Comparison of ENCODE assay signal across 8 mouse cellular contexts in genomic region chr3:89522450-89523128, GRCm38 (mm10). TPM values are rescaled to one million over a fixed set of nuclear protein-coding genes. Genes with fewer than 3 reads are reported as not detected.
DNase-seq lines count a peak whose midpoint lies in the region; ATAC-seq and TF ChIP-seq lines count a peak whose summit lies in the region.

No protein-coding gene starts in this region.

- ATAC-seq in lung, embryonic 14.5 days (ENCODE audit: insufficient read depth): no peak
- ATAC-seq in forebrain, embryonic 15.5 days (replicated peaks): no peak
- no peak for ATAC-seq in hindbrain, embryonic 16.5 days
- no peak for ATAC-seq in megakaryocyte-erythroid progenitor cell, adult 5-6 weeks (replicated peaks; ENCODE audit: low FRiP score, low TSS enrichment, poor library complexity, severe bottlenecking)
- ATAC-seq in liver, embryonic 11.5 days (replicated peaks; ENCODE audit: low FRiP score): no peak

- peaks cover 28% of the 10 kb centered on the region; the same call in 1 of the 2 replicates for H3K27me3 ChIP-seq in lung, embryonic 14.5 days (ENCODE audit: insufficient read depth, low read length)
- no peaks in the 10 kb centered on the region for H3K27me3 ChIP-seq in forebrain, embryonic 15.5 days
- no peaks in the 10 kb centered on the region for H3K27me3 ChIP-seq in hindbrain, embryonic 16.5 days (replicated peaks; ENCODE audit: control insufficient read depth, insufficient read depth, low read length)
- H3K27me3 ChIP-seq in liver, embryonic 11.5 days (replicated peaks; ENCODE audit: control insufficient read depth, insufficient read depth, low read length): peaks cover 47% of the 10 kb centered on the region

- no peak overlapping the region for H3K27ac ChIP-seq in lung, embryonic 14.5 days (ENCODE audit: low read depth)
- peak overlapping the region; percentile 61 for H3K27ac ChIP-seq in forebrain, embryonic 15.5 days (replicated peaks)
- peak overlapping the region; percentile 5 for H3K27ac ChIP-seq in hindbrain, embryonic 16.5 days (ENCODE audit: low read depth, low read length)
- no peak overlapping the region for H3K27ac ChIP-seq in liver, embryonic 11.5 days (ENCODE audit: low read depth, low read length)

- peaks cover 26% of the 10 kb centered on the region for H3K4me1 ChIP-seq in lung, embryonic 14.5 days (ENCODE audit: insufficient read depth)
- H3K4me1 ChIP-seq in forebrain, embryonic 15.5 days: peaks cover 72% of the 10 kb centered on the region
- peaks cover 31% of the 10 kb centered on the region for H3K4me1 ChIP-seq in hindbrain, embryonic 16.5 days (ENCODE audit: control insufficient read depth, insufficient read depth, low read depth, low read length)
- H3K4me1 ChIP-seq in liver, embryonic 11.5 days (replicated peaks; ENCODE audit: control insufficient read depth, insufficient read depth, low read length): peaks cover 15% of the 10 kb centered on the region

- no peak for TF ChIP-seq CTCF in lung, embryonic 14.5 days (IDR thresholded peaks at IDR 0.05; ENCODE audit: low read depth)

- no peak overlapping the region for H3K9ac ChIP-seq in lung, embryonic 14.5 days
- H3K9ac ChIP-seq in forebrain, embryonic 15.5 days (replicated peaks): peak overlapping the region; percentile 62
- H3K9ac ChIP-seq in hindbrain, embryonic 16.5 days (ENCODE audit: low read depth, low read length): peak overlapping the region; percentile 74
- no peak overlapping the region for H3K9ac ChIP-seq in liver, embryonic 11.5 days (ENCODE audit: low read depth, low read length)

- peak; percentile 25 for DNase-seq in lung, embryonic 14.5 days
- no peak for DNase-seq in lung, postnatal 4 days
- DNase-seq in right cerebral cortex, postnatal 4 days: peak; percentile 28
- DNase-seq in embryo, embryonic 9.5 days (ENCODE audit: extremely low spot score): no peak
- no peak for DNase-seq in liver, embryonic 11.5 days (ENCODE audit: low spot score)

- peak overlapping the region; percentile 93 for H3K4me2 ChIP-seq in lung, embryonic 14.5 days
- H3K4me2 ChIP-seq in forebrain, embryonic 15.5 days (replicated peaks): peak overlapping the region; percentile 96
- peak overlapping the region; percentile 93 for H3K4me2 ChIP-seq in hindbrain, embryonic 16.5 days (ENCODE audit: low read length)
- no peak overlapping the region for H3K4me2 ChIP-seq in liver, embryonic 11.5 days

- 26% methylated on average over 6 of the region's 6 CpGs for WGBS in lung, embryonic 14.5 days
- WGBS in forebrain, embryonic 15.5 days: 18% methylated on average over 6 of the region's 6 CpGs
- WGBS in hindbrain, embryonic 16.5 days: 15% methylated on average over 6 of the region's 6 CpGs
- 45% methylated on average over 6 of the region's 6 CpGs for WGBS in liver, embryonic 11.5 days

- no peaks in the 10 kb centered on the region for H3K36me3 ChIP-seq in lung, embryonic 14.5 days (ENCODE audit: insufficient read depth)
- no peaks in the 10 kb centered on the region for H3K36me3 ChIP-seq in forebrain, embryonic 15.5 days
- H3K36me3 ChIP-seq in hindbrain, embryonic 16.5 days (ENCODE audit: control insufficient read depth, insufficient read depth, low read length): no peaks in the 10 kb centered on the region
- no peaks in the 10 kb centered on the region for H3K36me3 ChIP-seq in liver, embryonic 11.5 days (ENCODE audit: control insufficient read depth, insufficient read depth, low read length)

- no peaks in the 10 kb centered on the region for H3K9me3 ChIP-seq in lung, embryonic 14.5 days (ENCODE audit: low read depth, low read length)
- H3K9me3 ChIP-seq in forebrain, embryonic 15.5 days: no peaks in the 10 kb centered on the region
- no peaks in the 10 kb centered on the region for H3K9me3 ChIP-seq in hindbrain, embryonic 16.5 days (ENCODE audit: control insufficient read depth, low read length)
- no peaks in the 10 kb centered on the region for H3K9me3 ChIP-seq in liver, embryonic 11.5 days (ENCODE audit: control insufficient read depth, low read length)

- no peak overlapping the region for H3K4me3 ChIP-seq in lung, embryonic 14.5 days (ENCODE audit: low read depth, low read length)
- peak overlapping the region; percentile 53 for H3K4me3 ChIP-seq in forebrain, embryonic 15.5 days
- H3K4me3 ChIP-seq in hindbrain, embryonic 16.5 days (ENCODE audit: low read length): peak overlapping the region; percentile 50
- no peak overlapping the region for H3K4me3 ChIP-seq in liver, embryonic 11.5 days (ENCODE audit: low read depth, low read length)

RNA-seq across cellular contexts. Expression of gene Kcnn3, which starts 2.6 kb away (rescaled TPM):
- 1.0 TPM in 2 replicates for polyA plus RNA-seq in lung, embryonic 14.5 days (2014; fragmentation: Nextera tagmentation; extraction: Ambion mirVana)
- polyA plus RNA-seq in forebrain, embryonic 15.5 days (2015; fragmentation: Nextera tagmentation; extraction: Ambion mirVana): 9.0 and 10.4 TPM in 2 replicates
- 9.0 and 10.4 TPM in 2 replicates for polyA plus RNA-seq in hindbrain, embryonic 16.5 days (2015; fragmentation: Nextera tagmentation; extraction: Ambion mirVana)
- total RNA-seq in megakaryocyte-erythroid progenitor cell, adult 5-6 weeks (2014; fragmentation: Nextera tagmentation): not detected in 2 replicates
- not detected in 2 replicates for total RNA-seq in megakaryocyte-erythroid progenitor cell, adult 5-6 weeks (2017)
- polyA plus RNA-seq in liver, embryonic 11.5 days (2014; fragmentation: Nextera tagmentation; extraction: Ambion mirVana): 0.19 and 0.45 TPM in 2 replicates

Comparison
In these comparisons a context has a peak if more than half of its experiments do, and no peak if none do; other contexts are left out.
1. DNase-seq: peak in lung, embryonic 14.5 days (single experiment) and right cerebral cortex, postnatal 4 days (single experiment); none in lung, postnatal 4 days (0 of 2), embryo, embryonic 9.5 days (single experiment) and liver, embryonic 11.5 days (single experiment).
2. H3K27ac ChIP-seq: peak in forebrain, embryonic 15.5 days (single experiment) and hindbrain, embryonic 16.5 days (single experiment); none in lung, embryonic 14.5 days (single experiment) and liver, embryonic 11.5 days (single experiment).
3. H3K4me3 ChIP-seq: peak in forebrain, embryonic 15.5 days (single experiment) and hindbrain, embryonic 16.5 days (single experiment); none in lung, embryonic 14.5 days (single experiment) and liver, embryonic 11.5 days (single experiment).
4. H3K9ac ChIP-seq: peak in forebrain, embryonic 15.5 days (single experiment) and hindbrain, embryonic 16.5 days (single experiment); none in lung, embryonic 14.5 days (single experiment) and liver, embryonic 11.5 days (single experiment).